Mouse (Mus musculus) urinary bladder, postnatal 10 days (tissue): Measurements from ENCODE around the gene Fam120c.
"Not testable (repeated sequence)": the region's sequence is repeated elsewhere in the genome, so short reads cannot be mapped to it uniquely, and the experiment has no call there.

Source experiments
- DNase-seq: peaks from one replicate; pipeline ENCODE4 v3.0.0; 2022; ENCODE audit warnings: low spot score

The Fam120c gene

DNA sequence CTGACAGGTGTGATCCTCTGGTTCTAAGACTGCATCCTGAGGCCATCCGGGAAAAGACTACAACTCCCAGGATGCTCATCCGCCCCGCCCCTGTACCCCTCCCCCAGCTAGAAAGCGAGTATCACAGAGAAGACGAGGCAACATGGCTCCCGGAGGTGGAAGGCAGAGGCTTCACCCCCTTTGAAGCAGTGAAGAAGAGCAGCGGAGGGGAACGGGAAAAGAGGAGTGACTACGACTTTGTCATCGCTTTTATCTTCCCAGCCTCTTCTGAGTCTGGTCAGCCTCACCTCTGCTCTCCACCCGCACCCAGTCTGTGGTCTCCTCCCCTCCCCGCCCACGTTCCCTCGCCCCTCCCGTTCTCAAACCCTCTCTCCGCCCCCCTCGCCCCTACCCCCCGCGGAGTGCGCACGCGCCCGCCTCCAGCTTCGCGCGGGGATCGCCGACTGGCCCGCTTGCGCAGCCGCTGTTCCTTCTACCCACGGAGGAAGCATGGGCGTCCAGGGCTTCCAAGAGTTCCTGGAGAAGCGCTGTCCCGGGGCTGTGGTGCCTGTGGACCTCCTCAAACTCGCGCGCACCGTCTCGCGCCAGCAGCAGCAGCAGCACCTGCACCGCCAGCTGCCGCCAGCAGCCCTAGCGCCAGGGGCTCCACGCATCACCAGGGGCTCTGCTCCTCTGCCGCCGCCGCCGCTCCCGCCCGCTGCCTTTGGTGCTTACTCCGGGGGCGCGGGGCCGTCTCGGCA, at the start of gene Fam120c:
Fam120c (plus strand) TSS at position 415 of the 740 bp plus-strand sequence.
- peak; percentile 44 for DNase-seq

DNA sequence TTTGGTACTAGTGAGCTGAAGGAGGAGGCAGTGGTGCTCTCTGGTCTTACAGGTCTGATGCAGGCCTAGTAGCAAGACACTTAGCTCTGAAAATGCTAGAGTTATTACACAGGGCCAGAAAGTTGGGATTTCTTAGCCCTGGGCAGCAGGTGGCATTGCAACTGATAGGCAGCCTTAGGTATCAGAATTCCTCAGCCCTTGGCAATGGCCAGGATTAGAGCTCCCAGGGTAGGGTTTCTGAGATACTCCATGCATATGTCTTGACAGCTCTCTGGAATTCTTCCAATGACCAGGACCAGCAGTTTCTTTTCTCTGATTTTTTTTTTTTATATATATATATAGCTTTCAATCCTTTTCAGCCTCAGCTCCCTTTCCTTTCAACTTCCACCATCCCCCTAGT, 45.6 kb upstream of the Fam120c start:
- DNase-seq: no peak

DNA sequence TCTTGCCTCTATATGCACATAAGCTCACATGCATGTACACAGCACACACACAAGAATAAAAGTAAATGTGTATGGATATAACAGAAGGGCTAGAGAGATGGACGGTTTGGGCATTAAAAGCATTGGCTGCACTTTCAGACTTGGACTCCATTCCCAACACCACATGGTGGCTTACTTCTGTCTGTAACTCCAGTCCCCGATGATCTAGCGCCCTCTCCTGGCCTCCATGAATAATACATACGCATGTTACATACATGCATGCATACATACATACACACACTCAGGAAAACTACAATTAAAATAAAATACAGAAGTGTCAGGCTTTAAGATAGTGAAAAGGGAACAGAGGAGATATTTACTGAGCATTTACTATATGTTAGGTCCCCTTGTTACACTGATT, 30.2 kb upstream of the Fam120c start:
- DNase-seq: no peak

DNA sequence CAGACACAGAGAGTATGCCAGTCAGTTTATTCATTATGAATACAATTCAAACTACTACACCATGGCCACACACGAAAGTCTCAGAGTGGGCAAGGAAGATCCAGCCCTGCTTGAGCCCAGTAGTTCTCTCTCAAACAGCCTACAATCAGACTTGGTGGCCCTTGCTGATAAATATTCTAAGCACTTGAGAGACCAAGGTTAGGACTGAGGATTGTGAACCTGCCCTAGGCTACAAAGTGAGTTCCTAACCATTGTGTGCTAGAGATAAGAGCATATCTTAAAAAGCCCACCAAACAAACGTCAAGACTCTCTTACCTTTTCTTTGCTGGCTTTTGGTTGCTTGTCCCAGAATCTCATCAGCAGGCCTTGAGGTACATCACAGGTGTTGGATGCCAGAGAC, 10.4 kb upstream of the Fam120c start:
- no peak for DNase-seq

DNA sequence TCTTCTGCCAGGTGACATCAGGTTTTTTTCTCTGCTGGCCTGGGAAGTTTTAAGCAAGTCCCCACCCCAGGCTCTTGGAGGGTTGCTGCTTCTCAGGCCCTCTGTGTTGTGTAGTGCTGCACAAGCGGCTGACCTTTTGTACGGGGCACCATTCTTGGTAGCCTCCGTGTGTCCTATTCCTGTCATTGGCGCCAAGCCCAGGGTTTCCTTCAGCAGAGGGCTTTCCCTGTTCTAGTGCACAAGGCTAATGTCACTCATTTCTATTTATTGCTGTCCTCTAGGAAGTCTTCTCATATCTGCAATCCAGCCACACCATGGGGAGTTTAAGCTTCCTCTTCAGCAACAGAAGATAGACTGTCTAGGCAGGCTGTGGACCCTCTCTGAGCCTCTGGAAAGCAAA, 6.2 kb upstream of the Fam120c start:
- no peak for DNase-seq

DNA sequence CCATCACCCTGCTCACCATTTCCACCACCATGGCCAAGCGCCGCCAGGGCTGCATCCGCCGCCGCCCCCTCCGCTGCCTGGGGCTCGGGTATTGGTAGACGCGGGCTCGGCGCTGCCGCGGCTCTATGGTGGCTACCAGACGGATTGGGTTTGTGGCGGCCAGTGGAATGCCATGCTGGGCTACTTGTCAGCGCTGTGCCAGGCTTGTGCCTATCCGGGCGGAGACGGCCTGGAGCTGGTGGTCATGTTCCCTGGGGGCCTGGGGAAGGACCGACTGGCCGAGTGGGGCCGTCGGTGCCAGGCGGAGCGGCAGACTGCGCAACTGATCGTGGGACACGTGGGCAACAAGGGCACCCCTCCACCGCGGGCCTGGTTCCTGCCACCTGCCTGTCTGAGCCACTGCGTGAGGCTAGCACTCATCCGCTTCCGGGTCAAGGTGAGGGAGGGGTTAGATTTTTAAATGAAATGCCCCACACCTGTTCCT, 568 bp downstream of the Fam120c start:
- no peak for DNase-seq

DNA sequence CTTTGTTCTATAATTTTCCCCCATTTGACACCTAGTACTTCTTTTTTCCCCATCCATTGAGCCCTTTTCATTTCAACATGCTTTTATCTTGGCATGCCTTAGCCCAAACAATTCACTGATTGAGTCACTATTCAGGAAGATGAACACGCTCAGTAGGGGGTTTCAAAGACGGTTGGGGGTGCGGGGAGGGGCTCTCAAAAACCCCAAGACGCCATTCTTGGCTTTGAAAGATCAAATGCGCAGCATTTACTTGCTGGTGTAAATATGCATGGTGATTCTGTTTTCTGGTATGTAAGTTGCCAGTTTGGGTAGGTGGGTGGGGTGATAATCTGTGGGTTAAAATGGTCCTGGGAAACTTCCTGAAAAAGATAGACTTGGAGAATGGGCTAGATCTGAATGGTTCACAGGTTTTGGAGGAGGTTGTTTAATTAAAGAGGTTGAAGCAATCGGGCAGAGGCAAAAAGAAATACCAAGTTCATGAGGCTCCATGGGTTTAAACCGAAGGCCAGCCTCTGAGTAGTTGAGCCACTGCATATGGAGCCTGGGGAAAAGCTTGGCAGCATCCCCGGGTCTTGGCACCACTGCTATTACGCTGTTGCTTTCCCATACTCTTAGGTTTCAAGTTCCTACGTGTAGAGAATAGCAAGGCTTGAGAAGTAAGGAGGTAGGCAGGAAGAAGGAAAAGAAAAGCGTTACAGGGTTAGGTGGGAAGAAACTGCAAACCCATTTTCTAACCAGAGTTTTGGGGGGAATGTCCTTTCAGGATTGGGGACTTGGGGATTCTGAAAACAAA, 1.6 kb downstream of the Fam120c start:
- no peak for DNase-seq

DNA sequence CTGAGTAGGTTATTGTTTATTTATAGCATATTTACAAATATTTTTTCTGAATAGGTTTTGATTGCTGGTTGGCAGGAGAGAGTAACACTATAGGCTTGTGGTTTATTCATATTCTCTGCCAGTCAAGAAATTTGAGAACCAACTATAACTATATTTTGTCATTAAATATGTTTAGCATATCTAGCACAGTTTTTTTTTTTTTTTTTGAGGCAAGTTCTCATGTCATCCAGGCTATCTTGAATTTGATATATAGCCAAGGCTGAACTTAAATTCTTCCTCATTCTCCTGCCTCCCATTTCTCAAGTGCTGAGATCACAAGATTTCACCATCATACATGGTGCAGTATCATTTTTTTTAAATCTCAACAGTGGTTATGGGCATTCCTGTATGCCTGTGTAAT, 3.3 kb downstream of the Fam120c start:
- DNase-seq: no peak

DNA sequence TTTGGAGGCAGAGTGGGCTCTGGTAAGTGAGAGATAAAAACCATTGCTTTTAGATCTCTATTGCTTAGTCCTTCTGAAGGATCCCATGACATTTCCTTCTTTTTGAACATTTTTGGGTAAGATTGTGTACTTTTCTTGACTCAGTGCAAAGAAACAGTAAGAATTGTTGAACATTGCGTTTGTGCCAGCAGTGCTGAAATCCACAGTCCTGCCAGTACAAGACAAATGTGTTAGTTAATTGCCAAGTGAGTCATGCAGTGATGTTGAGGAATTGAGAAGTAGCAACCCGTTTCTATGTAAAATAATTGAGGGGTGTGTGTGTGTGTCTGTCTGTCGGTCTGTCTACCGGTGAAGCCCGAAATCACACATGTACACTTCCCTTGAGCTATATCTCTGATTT, 5.3 kb downstream of the Fam120c start:
- DNase-seq: no peak

DNA sequence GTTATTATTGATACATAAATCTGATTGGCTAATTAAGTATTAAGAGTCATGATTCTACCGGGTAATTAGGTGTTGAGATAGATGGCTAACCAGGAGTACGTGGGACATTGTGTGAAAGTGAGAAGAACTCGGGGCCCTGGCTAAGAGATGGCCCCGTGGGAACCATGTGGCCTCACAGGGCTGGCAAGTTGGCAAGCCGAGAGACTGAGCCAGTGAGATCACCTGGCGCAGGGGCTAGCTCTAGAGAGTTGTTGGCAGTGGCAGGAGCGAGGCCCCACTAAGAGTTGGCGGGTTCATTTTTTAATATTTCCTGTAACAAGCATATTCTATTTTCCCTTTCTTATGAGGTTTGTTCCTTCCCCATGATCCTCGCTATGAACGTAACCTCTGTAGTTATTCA, 74.8 kb downstream of the Fam120c start:
- DNase-seq: no peak

DNA sequence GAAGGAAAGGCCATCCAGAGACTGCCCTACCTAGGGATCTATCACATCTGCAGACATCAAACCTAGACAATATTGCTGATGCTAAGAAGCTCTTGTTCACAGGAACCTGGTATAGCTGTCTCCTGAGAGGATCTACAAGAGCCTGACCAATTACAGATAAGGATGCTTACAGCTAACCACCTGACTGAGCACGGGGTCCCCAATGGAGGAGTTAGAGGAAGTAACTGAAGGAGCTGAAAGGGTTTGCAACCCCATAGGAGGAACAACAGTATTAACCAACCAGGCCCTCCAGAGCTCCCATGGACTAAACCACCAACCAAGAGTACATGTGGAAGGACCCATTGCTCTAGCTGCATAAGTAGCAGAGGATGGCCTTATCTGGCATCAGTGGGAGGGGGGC, 76.8 kb downstream of the Fam120c start:
- DNase-seq: no peak

DNA sequence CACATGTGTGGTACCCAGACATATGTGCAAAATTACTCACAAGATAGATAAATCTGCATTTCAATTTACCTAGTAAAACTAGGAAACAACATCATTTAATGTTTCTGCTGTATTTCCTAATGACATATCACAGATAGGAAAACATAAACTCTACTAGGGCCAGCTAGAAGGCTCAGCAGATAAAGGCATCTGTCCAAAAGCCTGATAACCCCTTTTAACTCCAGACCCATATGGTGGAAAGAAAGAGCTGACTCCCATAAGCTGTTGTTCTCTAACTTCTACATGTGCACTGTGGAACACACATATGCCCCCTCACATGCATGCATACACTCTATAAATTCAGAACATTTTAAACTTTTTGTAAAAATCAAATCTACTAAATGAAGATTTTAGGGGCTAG, 99.7 kb downstream of the Fam120c start:
- DNase-seq: no peak

DNA sequence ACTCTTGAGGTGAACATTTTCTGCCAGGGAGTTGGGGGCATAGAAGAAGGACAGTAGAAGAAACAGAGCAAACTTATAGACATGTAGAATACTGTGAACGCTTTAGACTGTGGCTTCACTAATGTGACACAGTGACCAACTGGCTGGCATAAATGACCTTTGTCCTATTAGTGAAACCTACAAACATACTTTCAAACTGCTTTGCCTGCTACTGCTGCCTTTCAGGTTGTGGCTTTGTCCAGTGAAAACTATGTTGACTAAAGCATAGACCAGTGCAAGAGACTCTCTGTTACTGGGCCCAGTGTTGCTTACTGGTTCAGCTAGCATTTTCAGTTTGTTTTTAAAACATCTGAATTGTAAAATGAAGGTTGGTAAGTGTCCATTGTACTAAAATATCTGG, 100.2 kb downstream of the Fam120c start:
- DNase-seq: no peak

DNA sequence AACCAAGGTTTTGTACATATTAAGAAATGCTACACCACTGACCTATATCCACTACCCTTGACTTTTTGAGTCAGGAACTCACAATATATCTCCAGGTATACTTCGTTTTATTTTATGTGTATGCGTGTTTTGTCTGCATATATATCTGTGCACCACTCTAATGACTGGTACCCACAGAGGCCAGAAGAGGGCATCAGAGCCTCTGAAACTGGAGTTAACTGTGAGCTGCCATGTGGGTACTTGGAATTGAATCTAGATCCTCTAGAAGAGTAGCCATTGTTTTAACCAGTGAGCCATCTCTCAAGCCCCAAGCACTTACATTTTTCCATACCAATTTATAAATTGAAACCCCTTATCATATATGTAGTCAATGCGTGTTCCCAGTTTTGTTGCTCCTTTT, 144.2 kb downstream of the Fam120c start:
- no peak for DNase-seq

DNA sequence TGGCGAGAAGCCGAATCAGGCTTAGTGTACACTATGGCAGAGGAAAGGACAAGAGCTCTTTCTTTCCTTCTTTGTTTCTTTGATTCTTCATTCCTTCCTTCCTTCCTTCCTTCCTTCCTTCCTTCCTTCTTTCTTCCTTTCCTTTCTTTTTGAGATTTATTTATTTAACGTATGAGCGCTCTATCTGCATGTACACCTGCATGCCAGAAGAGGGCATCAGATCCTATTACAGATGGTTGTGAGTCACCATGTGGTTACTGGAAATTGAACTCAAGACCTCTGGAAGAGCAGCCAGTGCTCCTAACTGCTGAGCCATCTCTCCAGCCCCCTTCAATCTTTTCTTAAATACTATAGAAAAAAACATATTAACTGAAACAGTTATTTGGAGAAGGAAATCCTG, 149.3 kb downstream of the Fam120c start:
- DNase-seq: not testable (repeated sequence)

DNA sequence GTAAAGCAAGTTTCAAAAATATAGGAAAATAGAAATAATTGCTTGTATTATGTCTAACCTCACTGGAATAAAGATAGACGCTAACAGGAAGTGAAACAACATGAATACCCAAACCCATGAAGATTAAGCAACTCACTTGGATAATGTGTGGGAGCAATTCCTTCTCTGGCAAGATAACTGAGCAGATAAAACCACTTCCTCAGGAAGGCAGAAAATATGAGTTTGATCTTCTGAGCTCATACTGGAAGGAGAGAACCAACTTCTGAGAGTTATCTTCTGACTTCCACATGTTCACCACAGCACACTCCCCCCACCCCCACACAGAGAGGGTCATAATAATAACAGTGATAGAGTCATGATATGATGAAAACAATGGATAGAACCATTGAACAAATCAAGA, 152.6 kb downstream of the Fam120c start:
- no peak for DNase-seq

DNA sequence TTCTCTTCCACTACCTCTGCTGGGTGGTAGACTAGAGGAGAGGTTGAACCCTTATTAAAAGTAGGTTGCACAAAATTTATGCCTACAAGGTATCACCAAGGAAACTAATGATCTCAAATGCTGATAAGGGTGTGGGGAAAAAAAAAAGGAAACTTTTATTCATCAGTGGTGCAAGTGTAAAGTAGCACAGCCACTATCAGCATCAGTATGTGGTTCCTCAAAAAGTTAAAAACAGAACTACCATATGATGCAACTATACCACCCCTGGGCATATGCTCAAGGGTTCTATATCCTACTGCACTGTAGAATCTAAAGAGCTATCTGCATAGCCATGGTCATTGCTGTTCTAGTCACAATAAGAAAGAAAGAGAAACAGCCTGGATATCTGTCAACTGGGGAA, 164.6 kb downstream of the Fam120c start:
- no peak for DNase-seq

DNA sequence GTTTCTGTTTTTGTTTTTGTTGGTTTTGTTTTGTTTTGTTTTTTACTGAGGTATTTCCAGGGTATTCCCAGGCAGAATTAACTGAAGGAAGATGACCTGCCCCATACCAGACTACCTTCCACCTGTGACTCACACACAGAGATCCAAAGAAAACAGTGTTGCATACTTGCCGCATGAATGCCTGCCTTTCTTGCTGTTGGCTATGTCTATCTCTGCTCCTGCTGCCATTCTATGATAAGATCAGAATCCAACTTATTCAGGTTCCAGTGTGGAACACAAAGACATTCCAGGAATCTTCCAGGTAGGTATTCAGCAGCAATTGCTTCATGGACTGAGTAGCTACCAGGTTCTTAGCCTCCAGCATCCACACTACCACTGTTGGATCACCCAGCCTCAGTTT, 165.9 kb downstream of the Fam120c start:
- no peak for DNase-seq

DNA sequence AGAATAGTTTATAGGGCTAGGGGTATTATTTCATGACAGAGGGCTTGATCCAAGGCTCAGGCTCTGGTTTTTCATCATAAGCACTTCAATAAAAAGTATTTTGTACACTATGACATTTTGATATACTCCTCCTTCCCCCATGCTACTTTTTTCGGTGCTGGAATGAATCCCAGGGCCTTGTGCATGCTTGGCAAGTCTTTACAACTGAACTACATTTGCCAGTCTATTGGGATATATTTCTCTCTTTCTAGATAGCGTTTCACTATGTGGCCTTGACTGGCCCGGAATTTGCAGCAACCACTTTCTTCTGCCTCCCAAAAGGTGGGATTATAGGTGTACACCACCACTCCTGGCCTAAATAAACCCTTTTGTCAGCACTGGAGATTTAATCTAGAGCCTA, 169.1 kb downstream of the Fam120c start:
- no peak for DNase-seq

DNA sequence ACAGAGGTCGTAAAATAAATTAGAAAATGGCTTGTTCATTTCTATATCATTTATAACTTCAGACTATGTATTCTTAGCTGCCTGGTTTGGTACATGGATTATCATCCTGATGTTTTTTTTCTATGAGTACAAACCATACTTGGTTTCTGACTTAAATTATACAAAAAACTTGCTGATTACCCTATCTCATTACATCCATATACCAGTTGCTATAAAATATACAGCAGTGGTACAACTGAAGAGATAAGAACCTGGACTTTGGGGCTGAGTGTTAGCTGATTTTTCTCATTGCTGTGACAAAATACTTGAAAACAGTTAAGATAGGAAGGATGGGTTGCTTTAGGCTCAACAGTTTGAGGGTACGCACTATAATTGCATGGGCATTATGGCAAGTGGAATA, 169.7 kb downstream of the Fam120c start:
- DNase-seq: no peak

DNA sequence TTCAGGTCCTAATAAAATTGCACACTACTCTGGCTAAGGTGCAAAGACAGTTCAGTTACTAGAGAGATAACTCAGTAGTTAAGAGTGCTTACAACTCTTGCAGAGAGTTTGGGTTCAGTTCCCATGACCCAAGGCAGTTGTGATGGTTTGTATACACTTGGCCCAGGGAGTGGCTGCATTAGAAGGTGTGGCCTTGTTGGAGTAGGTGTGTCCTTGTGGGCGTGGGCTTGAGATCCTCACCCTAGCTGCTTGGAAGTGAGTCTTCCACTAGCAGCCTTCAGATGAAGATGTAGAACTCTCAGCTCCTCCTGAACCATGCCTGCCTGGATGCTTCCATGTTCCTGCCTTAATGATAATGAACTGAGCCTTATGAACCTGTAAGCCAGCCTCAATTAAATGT, 174.2 kb downstream of the Fam120c start:
- DNase-seq: no peak

DNA sequence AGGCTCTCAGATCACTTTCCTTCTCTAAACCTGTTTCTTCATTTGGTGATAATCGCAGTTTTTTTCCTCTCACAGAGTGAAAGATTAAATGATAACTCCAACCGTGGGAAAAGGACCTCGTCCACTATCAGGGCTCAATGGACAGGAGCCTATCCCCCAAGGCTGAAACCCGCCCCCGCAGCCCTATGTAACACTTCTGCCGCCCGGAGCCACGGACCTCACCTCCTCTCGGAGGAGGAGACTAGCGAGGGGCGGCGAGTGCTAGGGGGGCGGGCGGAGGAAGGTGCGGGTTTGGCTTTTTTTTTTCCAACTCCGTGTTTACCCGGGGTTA, 176.1 kb downstream of the Fam120c start:
- DNase-seq: no peak

DNA sequence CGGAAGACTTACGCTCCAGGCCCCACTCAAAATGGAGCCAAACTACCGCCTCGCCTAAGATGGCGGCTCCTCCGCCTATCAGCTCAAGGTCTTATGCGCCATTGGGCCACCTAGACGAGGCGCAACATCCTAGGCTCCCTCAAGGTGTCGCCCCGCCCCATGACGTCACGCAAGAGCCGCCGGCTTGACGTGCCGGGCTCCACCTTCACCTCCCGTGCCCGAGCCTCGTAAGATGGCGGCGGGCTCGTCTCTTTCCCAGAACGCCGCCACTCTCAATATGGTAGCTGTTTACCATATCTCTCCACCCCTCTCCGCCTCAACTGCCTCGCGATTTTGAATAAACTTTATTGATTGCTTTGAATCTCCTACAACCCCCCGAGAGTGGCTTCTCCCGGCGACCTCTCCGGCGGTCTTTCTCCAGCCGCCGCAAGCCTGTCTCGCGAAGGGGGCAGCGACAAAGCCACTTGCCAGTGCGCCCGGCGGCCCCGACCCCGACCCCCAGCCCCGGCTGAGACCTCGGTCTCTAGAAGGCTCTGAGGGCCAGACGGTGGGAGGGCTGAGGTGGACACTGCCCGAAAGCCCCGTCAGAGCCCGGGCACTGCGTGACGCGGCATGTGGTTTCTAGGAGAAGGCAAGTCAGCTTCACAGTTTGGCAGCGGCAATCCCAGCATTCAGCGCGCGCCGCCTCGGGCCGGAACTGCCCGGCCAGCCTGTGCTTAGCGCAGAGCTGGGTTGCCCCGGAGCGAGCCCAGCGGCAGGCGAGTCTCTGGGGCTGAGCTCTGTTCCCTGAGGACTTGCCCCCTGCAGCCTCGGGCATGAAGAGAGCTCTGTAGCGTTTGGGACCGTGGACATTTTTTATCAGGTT, 176.7 kb downstream of the Fam120c start, which contains the start of gene Phf8:
Phf8 (plus strand) TSS at position 215 of the 865 bp plus-strand sequence.
- peak; percentile 79 for DNase-seq
